Mouse (Mus musculus): Measurements from ENCODE around the gene Calhm2. TPM values are rescaled to one million over a fixed set of nuclear protein-coding genes. Genes with fewer than 3 reads are reported as not detected.

The Calhm2 gene
- polyA plus RNA-seq, 1 experiment: 5.3 TPM

GRCm38 (mm10) chr19:47136170-47136569 is 1.9 kb downstream of the Calhm2 start:
- no peak overlapping the region for H3K4me3 ChIP-seq (ENCODE audit: insufficient read depth, low read length)
- peaks cover 6% of the 10 kb centered on the region; the same call in 1 of the 2 replicates for H3K4me1 ChIP-seq (ENCODE audit: control insufficient read depth, insufficient read depth, low read length)
- no peak overlapping the region for H3K27ac ChIP-seq (ENCODE audit: insufficient read depth, low read length)
- TF ChIP-seq CTCF (IDR thresholded peaks at IDR 0.05; ENCODE audit: extremely low read depth, insufficient read depth, low read length) (no peak), POLR2A (IDR thresholded peaks at IDR 0.05; ENCODE audit: extremely low read depth, insufficient read depth, low read length) (no peak)

- no peak for TF ChIP-seq POLR2A (IDR thresholded peaks at IDR 0.05; ENCODE audit: extremely low read depth, insufficient read depth, low read length)
- no peak for TF ChIP-seq CTCF (IDR thresholded peaks at IDR 0.05; ENCODE audit: extremely low read depth, insufficient read depth, low read length)
- H3K4me1 ChIP-seq (ENCODE audit: control insufficient read depth, insufficient read depth, low read length): peaks cover 6% of the 10 kb centered on the region; the same call in 1 of the 2 replicates
- no peak overlapping the region for H3K4me3 ChIP-seq (ENCODE audit: insufficient read depth, low read length)
- H3K27ac ChIP-seq (ENCODE audit: insufficient read depth, low read length): no peak overlapping the region
Observed at GRCm38 (mm10) chr19:47135568-47135967, 2.5 kb downstream of the Calhm2 start.

- Histone ChIP-seq H3K4me1 (ENCODE audit: control insufficient read depth, insufficient read depth, low read length) (peaks cover 3% of the 10 kb centered on the region; the same call in 1 of the 2 replicates), H3K4me3 (ENCODE audit: insufficient read depth, low read length) (no peak overlapping the region), H3K27ac (ENCODE audit: insufficient read depth, low read length) (no peak overlapping the region)
- TF ChIP-seq CTCF (IDR thresholded peaks at IDR 0.05; ENCODE audit: extremely low read depth, insufficient read depth, low read length): no peak
- no peak for TF ChIP-seq POLR2A (IDR thresholded peaks at IDR 0.05; ENCODE audit: extremely low read depth, insufficient read depth, low read length)
Observed at GRCm38 (mm10) chr19:47133161-47133560, 4.9 kb downstream of the Calhm2 start.

- Histone ChIP-seq H3K4me3 (ENCODE audit: insufficient read depth, low read length) (no peak overlapping the region), H3K4me1 (ENCODE audit: control insufficient read depth, insufficient read depth, low read length) (no peaks in the 10 kb centered on the region), H3K27ac (ENCODE audit: insufficient read depth, low read length) (no peak overlapping the region)
- no peak for TF ChIP-seq POLR2A (IDR thresholded peaks at IDR 0.05; ENCODE audit: extremely low read depth, insufficient read depth, low read length)
Observed at GRCm38 (mm10) chr19:47130551-47131125, 7.5 kb downstream of the Calhm2 start.

- Histone ChIP-seq H3K4me3 (ENCODE audit: insufficient read depth, low read length) (no peak overlapping the region), H3K4me1 (ENCODE audit: control insufficient read depth, insufficient read depth, low read length) (no peaks in the 10 kb centered on the region), H3K27ac (ENCODE audit: insufficient read depth, low read length) (no peak overlapping the region)
- TF ChIP-seq CTCF (IDR thresholded peaks at IDR 0.05; ENCODE audit: extremely low read depth, insufficient read depth, low read length): no peak
- no peak for TF ChIP-seq POLR2A (IDR thresholded peaks at IDR 0.05; ENCODE audit: extremely low read depth, insufficient read depth, low read length)
Observed at GRCm38 (mm10) chr19:47128835-47129234, 9.3 kb downstream of the Calhm2 start.

- TF ChIP-seq POLR2A (IDR thresholded peaks at IDR 0.05; ENCODE audit: extremely low read depth, insufficient read depth, low read length) (no peak), CTCF (IDR thresholded peaks at IDR 0.05; ENCODE audit: extremely low read depth, insufficient read depth, low read length) (no peak)
- Histone ChIP-seq H3K4me3 (ENCODE audit: insufficient read depth, low read length) (no peak overlapping the region), H3K4me1 (ENCODE audit: control insufficient read depth, insufficient read depth, low read length) (no peaks in the 10 kb centered on the region), H3K27ac (ENCODE audit: insufficient read depth, low read length) (no peak overlapping the region)
Observed at GRCm38 (mm10) chr19:47128164-47128563, 9.9 kb downstream of the Calhm2 start.

GRCm38 (mm10) chr19:47122802-47123201 is 15.3 kb downstream of the Calhm2 start:
- TF ChIP-seq CTCF (IDR thresholded peaks at IDR 0.05; ENCODE audit: extremely low read depth, insufficient read depth, low read length) (peak; percentile 61), POLR2A (IDR thresholded peaks at IDR 0.05; ENCODE audit: extremely low read depth, insufficient read depth, low read length) (no peak)
- Histone ChIP-seq H3K4me3 (ENCODE audit: insufficient read depth, low read length) (no peak overlapping the region), H3K27ac (ENCODE audit: insufficient read depth, low read length) (no peak overlapping the region), H3K4me1 (ENCODE audit: control insufficient read depth, insufficient read depth, low read length) (no peaks in the 10 kb centered on the region)

GRCm38 (mm10) chr19:47121054-47121453 is 17.0 kb downstream of the Calhm2 start:
- TF ChIP-seq POLR2A (IDR thresholded peaks at IDR 0.05; ENCODE audit: extremely low read depth, insufficient read depth, low read length) (no peak), CTCF (IDR thresholded peaks at IDR 0.05; ENCODE audit: extremely low read depth, insufficient read depth, low read length) (peak; percentile 76; the same call in 1 of the 2 replicates)
- Histone ChIP-seq H3K4me3 (ENCODE audit: insufficient read depth, low read length) (no peak overlapping the region), H3K4me1 (ENCODE audit: control insufficient read depth, insufficient read depth, low read length) (no peaks in the 10 kb centered on the region), H3K27ac (ENCODE audit: insufficient read depth, low read length) (no peak overlapping the region)

- Histone ChIP-seq H3K27ac (ENCODE audit: insufficient read depth, low read length) (no peak overlapping the region), H3K4me3 (ENCODE audit: insufficient read depth, low read length) (no peak overlapping the region), H3K4me1 (ENCODE audit: control insufficient read depth, insufficient read depth, low read length) (no peaks in the 10 kb centered on the region)
- TF ChIP-seq POLR2A (IDR thresholded peaks at IDR 0.05; ENCODE audit: extremely low read depth, insufficient read depth, low read length): no peak
- no peak for TF ChIP-seq CTCF (IDR thresholded peaks at IDR 0.05; ENCODE audit: extremely low read depth, insufficient read depth, low read length)
Observed at GRCm38 (mm10) chr19:47118634-47119033, 19.5 kb downstream of the Calhm2 start.

- TF ChIP-seq POLR2A (IDR thresholded peaks at IDR 0.05; ENCODE audit: extremely low read depth, insufficient read depth, low read length): no peak
- H3K4me3 ChIP-seq (ENCODE audit: insufficient read depth, low read length): no peak overlapping the region
Observed at GRCm38 (mm10) chr19:47104641-47105271, 33.3 kb downstream of the Calhm2 start.

More at GRCm38 (mm10) chr19:47104641-47105271, 33.3 kb downstream of the Calhm2 start:
- H3K4me1 ChIP-seq (ENCODE audit: control insufficient read depth, insufficient read depth, low read length): no peaks in the 10 kb centered on the region
- no peak overlapping the region for H3K27ac ChIP-seq (ENCODE audit: insufficient read depth, low read length)

Data from cortical plate, adult 2 months (tissue).